Mouse (Mus musculus) cerebellum, adult 18-20 months (tissue): ENCODE measurements around the gene Cd163l1.
A peak's percentile ranks its signal among the peaks of the same experiment; 100 is the strongest.

Experiments used
- DNase-seq, 2 experiments: peaks; one replicate each; pipeline ENCODE4 v3.0.0; 2021

The Cd163l1 gene

DNA sequence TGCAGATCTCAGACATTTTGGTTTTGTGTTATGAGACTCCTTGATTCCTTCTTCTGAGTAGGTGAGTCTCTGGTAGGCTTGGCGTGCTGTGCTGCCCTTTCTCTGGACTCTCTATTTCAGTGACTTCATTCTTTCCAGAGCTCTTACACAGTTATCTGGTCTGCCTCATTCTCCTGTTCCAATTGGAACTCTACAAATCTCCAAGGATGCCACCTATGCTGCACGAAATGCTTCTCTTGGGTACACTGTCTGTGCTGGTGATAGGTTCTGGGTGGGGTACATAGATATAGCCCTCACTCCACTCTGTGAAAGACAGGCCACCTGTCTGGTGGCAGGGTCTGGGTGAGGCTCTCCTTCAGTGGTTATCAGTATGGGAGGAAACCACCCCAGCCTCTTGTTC, at the start of gene Cd163l1:
Gene Cd163l1 (plus strand): TSS at position 301 of the 400 bp plus-strand sequence.
- no peak for DNase-seq

DNA sequence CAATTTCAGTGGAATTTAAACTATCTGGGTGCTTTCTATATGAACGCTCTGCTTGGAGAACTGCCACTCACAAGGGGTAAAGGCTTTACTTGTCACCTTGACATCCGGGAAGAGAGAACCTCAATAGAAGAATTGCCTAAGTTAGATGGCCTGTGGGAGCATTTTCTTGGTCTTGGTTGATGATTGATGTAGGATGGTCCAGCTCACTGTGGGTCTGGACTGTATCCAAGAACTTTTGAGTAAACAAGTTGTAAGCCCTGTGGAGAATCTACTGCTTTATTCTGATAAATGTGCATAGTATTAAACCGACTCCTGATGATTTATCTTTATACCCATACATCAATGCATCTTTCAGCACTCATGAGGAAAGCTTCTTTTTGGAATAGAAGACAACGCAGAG, 48.7 kb upstream of the Cd163l1 start:
- DNase-seq = no peak

DNA sequence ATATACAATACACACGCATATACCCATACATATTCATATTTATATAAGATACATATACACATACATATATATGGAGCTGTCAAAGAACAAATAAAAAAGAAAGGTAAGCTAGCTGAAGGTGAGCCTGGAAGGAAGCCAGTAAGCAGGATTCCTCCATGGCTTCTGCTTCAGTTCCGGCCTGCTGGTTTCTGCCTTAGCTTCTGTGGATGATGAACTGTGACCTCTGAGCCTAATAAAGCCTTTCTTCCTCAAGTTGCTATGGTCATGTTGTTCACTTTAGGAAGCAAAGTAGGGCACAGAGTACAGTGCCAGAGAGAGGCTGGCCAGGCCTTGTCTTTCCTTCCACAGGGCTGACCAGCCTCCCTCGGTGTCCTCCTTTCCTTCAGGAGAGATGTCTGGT, 47.2 kb upstream of the Cd163l1 start:
- DNase-seq = no peak

DNA sequence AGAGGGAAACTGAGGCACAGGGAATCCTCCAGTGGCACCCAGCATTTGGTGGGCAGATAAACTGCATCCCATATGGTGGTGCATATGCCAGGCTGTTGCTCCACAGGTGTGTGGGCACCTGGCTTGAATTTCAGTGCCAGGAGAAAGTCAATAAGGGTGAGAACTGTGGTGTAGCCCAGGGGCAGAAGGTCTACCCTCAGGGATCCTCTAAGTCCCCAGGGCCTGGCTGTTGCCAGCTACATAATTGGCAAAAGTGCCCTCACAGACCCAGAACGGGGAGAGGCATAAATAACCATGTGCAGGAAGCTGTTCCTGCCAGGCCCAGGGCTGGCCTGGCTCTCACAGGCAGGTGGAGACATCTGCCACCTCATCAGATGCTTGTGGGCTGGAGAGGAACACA, 45.1 kb upstream of the Cd163l1 start, which contains the start of gene Olfr523:
Gene Olfr523 (plus strand): TSS at position 282 of the 400 bp plus-strand sequence.
- peak; percentile 50 to 57 for DNase-seq

GRCm38 (mm10) chr7:140179176-140179575, 38.9 kb upstream of the Cd163l1 start:
- DNase-seq = no peak

DNA sequence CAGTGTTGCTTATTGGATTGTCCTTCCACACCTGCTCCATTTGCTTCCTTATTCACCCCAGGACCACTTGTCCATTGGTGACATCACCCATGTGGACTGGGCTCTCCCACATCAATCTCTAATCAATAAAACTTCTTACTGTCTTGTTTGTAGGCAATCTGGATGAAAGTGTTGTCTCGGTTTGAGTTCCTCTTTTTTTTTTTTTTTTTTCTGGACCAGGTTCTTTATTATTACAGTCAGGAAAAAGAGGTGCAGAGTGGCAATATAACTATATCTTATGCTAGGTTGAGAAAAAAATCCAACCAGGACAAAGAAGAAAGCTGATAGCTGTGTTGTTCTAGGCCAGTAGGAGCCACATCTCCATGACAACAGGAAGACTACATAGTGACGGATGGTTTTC, 37.4 kb upstream of the Cd163l1 start:
- DNase-seq = no peak

DNA sequence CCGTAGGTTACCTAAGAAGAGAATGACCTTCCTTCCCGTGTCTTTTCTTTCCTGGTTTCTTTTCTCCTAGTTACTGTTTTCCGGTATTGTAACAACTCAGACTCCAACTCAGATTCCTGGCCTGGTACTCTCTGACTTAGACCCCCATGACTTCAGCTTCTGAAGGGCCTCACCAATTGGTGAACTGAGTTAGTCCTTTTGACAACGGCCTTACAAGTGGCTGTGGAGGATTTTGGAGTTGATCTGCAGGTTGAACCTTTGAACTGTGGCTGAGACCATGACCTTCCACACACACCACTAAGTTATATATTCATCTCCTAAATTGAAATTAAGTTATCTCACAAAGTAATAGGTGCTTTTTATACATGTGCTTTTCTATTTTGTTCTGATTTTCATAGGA, 33.9 kb upstream of the Cd163l1 start:
- DNase-seq = no peak

GRCm38 (mm10) chr7:140186646-140187620, 31.1 kb upstream of the Cd163l1 start:
- DNase-seq = peak in 1 of 2 experiments; percentile 8

DNA sequence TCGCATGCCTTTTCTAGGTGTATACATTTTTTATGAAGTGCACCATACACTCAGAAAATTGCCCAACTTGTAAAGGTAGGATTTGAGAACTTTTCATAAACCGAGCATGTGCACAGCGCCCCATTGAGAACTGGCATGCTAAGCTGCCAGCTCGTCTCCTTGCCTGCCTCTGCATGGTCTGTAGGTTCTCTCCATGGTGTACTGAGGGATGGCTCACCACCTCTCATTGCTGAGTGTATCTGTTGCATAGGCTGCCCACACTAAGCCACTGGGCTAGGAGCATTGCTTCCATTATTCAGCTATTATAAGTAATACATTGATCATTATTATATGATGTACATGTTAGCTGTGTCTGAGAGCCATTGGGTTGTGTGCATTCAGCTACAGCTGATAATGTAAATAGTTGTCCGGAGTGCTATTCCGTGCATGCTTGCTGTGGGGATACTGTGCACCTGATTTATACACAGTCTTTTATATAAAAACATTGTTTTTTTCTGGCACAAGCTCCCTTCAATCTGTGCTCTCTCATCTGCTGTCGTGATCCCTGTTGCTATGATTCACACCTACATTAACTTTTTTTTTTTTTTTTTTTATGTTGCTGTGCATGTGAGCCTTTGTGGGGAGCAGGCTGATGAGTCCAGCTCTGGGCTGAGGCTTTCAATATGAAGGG, 30.2 kb upstream of the Cd163l1 start:
- DNase-seq = no peak

DNA sequence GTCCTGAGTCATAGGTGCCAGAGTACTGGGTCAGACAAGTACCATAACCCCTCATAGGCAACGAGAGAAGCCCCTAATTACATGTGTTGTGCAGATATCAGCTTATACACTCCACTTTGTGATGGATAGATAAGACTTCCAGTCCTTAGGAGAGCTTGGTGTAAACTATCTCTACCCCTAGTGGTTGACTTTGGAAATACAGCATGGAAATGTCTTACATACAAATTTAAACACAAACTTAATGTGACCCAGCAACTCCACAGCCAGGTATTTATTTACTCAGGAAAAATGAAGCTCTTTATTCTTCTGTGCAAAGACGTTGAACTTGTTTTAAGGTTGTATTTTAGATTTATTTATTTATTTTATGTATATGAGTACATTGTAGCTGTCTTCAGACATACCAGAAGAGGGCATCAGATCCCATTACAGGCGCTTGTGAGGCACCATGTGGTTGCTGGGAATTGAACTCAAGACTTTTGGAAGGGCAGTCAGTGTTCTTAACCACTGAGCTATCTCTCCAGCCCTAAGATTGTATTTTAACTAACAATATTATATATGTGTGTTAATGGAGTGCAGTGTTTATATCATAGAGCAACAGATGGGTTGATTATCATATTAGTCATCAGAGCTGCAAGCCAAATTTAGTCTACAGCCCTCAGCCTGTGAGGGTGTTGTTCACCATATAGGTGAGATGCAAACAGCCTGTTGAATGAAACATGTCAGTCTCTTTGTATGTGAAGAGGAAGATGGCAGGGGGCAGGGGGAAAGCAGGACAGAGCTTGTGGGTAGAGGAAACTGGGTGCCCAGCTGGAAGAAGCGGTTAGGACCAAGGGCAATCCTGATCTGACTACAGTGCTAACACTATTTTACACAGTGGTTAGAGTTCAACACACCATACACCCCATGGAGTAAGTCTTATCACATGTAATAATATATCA, 29.4 kb upstream of the Cd163l1 start:
- no peak for DNase-seq

GRCm38 (mm10) chr7:140190435-140190834, 27.6 kb upstream of the Cd163l1 start:
- DNase-seq = no peak

DNA sequence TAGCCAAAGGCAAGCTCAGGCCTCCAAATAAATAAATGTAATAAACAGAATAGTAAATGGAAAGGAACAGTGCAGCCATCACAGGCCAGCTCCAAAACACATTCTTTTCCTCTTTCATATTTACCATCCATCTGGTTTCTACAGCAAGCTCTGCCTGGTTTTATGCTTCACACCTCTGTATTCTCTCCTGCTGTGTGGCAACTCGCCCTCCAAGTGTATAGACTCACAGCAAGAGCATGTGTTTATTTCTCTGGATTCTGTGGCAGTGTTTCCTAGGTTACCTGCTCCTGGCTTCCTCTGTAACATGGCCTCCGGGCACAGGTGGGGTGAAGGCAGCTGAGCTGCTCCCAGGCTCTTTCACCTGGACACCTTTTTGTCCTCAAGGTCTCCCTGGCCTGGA, 25.6 kb upstream of the Cd163l1 start:
- DNase-seq = no peak

GRCm38 (mm10) chr7:140192851-140193250, 25.2 kb upstream of the Cd163l1 start:
- DNase-seq = no peak

GRCm38 (mm10) chr7:140194031-140194430, 24.0 kb upstream of the Cd163l1 start:
- DNase-seq = no peak

DNA sequence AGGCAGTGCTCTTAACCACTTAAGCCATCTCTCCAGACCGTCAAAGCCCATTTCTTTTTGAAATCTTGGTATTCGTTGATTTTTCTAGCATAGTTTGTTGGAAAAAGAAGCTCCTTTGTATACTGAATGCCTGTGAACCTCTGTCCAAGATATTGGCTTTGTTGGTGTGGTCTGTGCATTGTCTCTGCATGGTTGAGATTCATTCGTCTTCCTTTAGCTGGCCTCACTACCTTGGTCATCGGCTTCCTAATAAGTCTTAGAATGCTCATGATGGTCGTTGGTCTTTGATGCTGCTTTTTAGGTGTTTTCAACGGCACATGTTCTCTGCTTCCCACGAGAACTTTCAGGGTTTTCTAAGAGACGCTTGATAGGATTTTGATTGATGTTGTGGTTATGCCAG, 22.1 kb upstream of the Cd163l1 start:
- DNase-seq = no peak

DNA sequence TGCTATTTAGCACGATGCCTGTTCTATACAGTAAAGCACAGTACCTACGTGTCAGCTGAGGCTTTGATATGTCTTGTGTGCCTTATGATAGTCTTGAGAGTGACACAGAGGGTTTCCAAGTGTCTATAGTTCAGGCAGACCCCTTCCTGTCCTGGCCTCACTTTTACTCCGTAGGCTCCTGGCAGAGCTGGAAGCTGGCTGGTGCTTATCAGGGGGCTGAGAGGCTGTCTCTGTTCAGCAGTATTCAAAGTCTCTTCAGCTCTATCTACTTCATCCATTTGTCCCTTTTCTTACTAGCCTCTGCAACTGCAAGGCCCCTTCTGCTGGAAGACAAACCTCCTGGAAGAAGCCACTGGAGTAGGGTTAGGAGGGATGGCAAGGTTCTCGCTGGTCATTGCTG, 17.0 kb upstream of the Cd163l1 start:
- DNase-seq = no peak

DNA sequence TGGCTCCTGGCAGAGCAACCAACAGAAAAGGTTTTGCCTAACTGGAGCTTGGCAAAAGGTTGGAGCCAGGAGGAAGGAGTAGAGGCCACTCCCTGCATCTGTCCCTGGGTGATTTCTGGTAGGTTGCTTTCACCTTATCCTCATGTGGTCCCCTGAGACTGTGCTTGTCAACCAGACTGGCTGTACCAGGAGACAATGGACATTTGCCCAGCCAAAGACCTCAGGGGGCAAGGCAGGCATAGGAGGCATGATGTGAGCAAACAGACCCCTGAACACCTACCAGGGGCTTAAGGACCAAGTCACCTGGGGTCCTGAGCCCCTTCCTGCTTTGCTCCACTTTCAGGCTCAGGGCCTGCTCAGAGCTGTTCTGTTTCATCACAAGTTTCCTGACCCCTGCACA, 12.2 kb upstream of the Cd163l1 start, which contains the start of gene Olfr524:
Gene Olfr524 (minus strand): TSS at position 101 of the 400 bp plus-strand sequence.
- no peak for DNase-seq

- DNase-seq = no peak
Measured at GRCm38 (mm10) chr7:140206904-140207303, 11.2 kb upstream of the Cd163l1 start.

DNA sequence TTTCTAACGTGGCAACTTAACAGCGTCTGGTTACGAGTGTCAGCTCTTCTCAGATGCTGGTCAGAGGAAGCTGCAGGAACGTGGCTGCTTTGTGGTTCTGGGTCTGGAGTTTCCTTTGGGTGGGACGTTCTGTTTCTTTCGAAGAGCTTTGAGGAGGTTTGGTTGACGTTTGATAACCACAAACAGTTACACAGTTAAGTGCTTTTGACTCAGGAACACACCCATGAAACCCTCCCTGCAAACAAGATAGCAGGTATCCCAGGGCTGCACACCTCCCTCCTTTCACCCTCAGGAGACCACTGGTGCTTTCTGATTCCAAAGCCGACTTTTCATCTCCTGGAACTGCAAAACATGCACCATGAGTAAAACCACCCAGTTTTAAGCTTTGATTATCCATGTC, 9.9 kb upstream of the Cd163l1 start:
- DNase-seq = no peak

GRCm38 (mm10) chr7:140208677-140209076, 9.4 kb upstream of the Cd163l1 start:
- no peak for DNase-seq

DNA sequence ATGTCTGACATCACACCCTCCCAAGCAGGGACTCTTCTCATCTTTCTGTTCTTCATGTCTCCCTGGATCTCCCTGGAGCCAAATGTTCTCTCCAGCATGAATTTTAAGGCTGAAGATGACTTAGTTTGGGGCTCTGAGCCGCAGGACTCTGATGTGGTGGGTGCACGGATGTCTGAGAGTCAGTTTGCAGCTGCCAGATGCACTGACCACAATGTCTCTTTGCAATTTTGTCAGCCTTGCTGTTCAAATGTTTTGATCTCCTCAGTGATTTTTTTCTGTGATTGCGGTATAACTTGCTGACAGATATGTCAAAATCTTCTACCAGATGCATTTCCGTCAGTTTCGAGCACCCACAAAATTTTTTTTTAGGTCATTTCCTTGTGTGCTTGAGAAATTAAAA, 4.2 kb upstream of the Cd163l1 start:
- DNase-seq = no peak

GRCm38 (mm10) chr7:140219268-140219667, 1.2 kb downstream of the Cd163l1 start:
- no peak for DNase-seq

DNA sequence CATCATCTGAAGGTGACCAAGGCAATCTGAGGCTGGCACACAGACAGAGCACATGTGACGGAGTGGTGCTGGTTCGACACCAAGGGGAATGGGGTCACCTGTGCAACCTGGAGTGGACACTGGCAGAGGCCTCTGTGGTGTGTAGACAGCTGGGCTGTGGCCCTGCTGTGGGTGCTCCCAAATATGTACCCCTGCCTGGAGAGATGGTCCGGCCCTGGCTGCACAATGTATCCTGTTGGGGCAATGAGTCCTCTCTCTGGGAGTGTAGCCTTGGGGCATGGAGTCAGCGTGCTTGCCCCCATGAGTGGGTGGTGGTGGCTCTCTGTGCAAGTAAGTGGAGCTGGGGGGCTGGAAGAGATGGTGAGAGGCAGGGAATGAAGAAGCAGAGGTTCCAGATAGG, 2.3 kb downstream of the Cd163l1 start:
- DNase-seq = no peak
